Mouse (Mus musculus): Measurements from ENCODE around the gene Fgd5. TPM values are rescaled to one million over a fixed set of nuclear protein-coding genes. Genes with fewer than 3 reads are reported as not detected.

Gene Fgd5
- polyA plus RNA-seq, 1 experiment from 2014 or later = 11.9 TPM

DNA sequence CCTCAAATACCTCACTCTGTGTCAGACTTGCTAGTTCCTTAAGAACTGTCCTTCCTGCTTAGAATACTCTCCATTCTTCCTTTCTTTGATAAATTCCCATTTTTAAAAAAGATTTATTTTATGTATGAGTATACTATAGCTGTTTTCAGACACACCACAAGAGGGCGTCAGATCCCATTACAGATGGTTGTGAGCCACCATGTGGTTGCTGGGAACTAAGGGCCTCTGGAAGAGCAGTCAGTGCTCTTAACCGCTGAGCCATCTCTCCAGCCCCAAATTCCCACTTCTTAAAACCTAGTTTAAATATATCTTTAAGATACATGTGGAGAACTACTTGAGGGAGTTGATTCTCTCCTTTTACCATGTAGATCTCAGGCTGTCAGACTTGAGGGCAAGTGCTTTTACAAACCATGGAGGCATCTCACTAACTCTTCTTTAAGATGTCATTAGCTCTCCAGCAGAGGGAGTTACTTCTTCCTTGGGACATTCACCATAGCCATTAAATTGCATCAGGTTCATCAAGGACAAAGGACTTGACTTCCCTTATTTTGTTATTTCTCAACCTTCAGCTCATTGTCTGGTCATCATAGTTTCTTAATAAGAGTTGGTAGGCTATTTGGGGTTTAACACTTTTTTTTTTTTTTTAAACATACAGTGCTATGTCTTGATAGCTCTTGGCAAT is 122.1 kb downstream of the Fgd5 start:
- Histone ChIP-seq H3K4me3 (replicated peaks; ENCODE audit: low read depth, low read length) (no peak overlapping the region), H3K9ac (ENCODE audit: low read depth, low read length) (no peak overlapping the region), H3K27me3 (ENCODE audit: insufficient read depth, low read length) (no peaks in the 10 kb centered on the region), H3K4me2 (ENCODE audit: low read length) (no peak overlapping the region), H3K4me1 (replicated peaks; ENCODE audit: insufficient read depth, low read length) (peaks cover 2% of the 10 kb centered on the region; the same call in 1 of the 2 replicates), H3K9me3 (replicated peaks; ENCODE audit: low read length) (no peaks in the 10 kb centered on the region), H3K36me3 (ENCODE audit: insufficient read depth, low read length) (no peaks in the 10 kb centered on the region), H3K27ac (no peak overlapping the region)
- DNase-seq (ENCODE audit: low spot score) (no peak), ATAC-seq (replicated peaks; ENCODE audit: low FRiP score, low read depth) (no peak)
- TF ChIP-seq CTCF (IDR thresholded peaks at IDR 0.05; ENCODE audit: low read depth) = peak; percentile 28
- 81% methylated on average over 2 of the region's 2 CpGs for WGBS

DNA sequence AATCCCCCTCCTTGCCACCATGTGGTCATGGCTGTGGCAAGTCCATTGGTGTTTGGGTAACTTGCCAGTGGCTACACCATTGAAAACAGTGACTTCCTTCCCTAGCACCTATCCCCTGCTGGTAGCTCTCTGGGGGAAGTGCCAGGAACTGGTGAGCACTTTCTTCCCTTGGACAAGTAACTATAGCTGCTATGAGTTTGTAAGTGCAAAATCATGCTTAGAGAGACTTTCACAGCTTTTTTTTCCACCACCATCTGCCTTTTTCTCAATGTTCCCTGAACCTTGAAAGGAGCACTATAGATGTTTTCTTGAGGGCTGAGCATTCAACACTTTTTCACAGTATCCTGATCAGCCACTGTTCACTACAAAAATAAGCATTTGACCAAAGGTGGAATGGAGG is 145.9 kb downstream of the Fgd5 start:
- no peaks in the 10 kb centered on the region for H3K36me3 ChIP-seq (ENCODE audit: insufficient read depth, low read length)
- ATAC-seq (replicated peaks; ENCODE audit: low FRiP score, low read depth) = no peak
- H3K27ac ChIP-seq = no peak overlapping the region
- no peaks in the 10 kb centered on the region for H3K9me3 ChIP-seq (replicated peaks; ENCODE audit: low read length)
- TF ChIP-seq CTCF (IDR thresholded peaks at IDR 0.05; ENCODE audit: low read depth) = no peak
- no peak for DNase-seq (ENCODE audit: low spot score)
- H3K27me3 ChIP-seq (ENCODE audit: insufficient read depth, low read length) = no peaks in the 10 kb centered on the region
- no peak overlapping the region for H3K9ac ChIP-seq (ENCODE audit: low read depth, low read length)
- no peak overlapping the region for H3K4me2 ChIP-seq (ENCODE audit: low read length)
- H3K4me1 ChIP-seq (replicated peaks; ENCODE audit: insufficient read depth, low read length) = no peaks in the 10 kb centered on the region
- no peak overlapping the region for H3K4me3 ChIP-seq (replicated peaks; ENCODE audit: low read depth, low read length)

Other genes starting within 250 kb of the Fgd5 start
- gene Grip2, start 151.6 kb upstream of the Fgd5 start, polyA plus RNA-seq (2015; fragmentation: Nextera tagmentation; extraction: Ambion mirVana) = 0.68 and 0.72 TPM in 2 replicates
- gene Ccdc174, start 100.8 kb upstream of the Fgd5 start, polyA plus RNA-seq (2015; fragmentation: Nextera tagmentation; extraction: Ambion mirVana) = 38.3 and 38.6 TPM in 2 replicates
- gene 4930590J08Rik, start 76.1 kb upstream of the Fgd5 start, polyA plus RNA-seq (2015; fragmentation: Nextera tagmentation; extraction: Ambion mirVana) = 0.06 and 0.21 TPM in 2 replicates
- 13.9 and 14.1 TPM in 2 replicates for gene Nr2c2, start 112.5 kb downstream of the Fgd5 start, polyA plus RNA-seq (2015; fragmentation: Nextera tagmentation; extraction: Ambion mirVana)
- 95.7 and 108 TPM in 2 replicates for gene Mrps25, start 205.2 kb downstream of the Fgd5 start, polyA plus RNA-seq (2015; fragmentation: Nextera tagmentation; extraction: Ambion mirVana)
- gene Rbsn, start 236.0 kb downstream of the Fgd5 start, polyA plus RNA-seq (2015; fragmentation: Nextera tagmentation; extraction: Ambion mirVana) = 15.0 and 17.9 TPM in 2 replicates